Mouse (Mus musculus) lung, postnatal 4 days (tissue): ENCODE measurements around the gene Cyp3a25.
"Not testable (repeated sequence)": the region's sequence is repeated elsewhere in the genome, so short reads cannot be mapped to it uniquely, and the experiment has no call there.

ENCODE experiments used
- DNase-seq, 2 experiments: peaks; one replicate each; pipeline ENCODE4 v3.0.0; 2021

The Cyp3a25 gene

GRCm38 (mm10) chr5:146009509-146009908 is at the start of gene Cyp3a25:
TSS of gene Cyp3a25 (minus strand) at chr5:146009618.
- not testable (repeated sequence) for DNase-seq

- no peak for DNase-seq
Measured at GRCm38 (mm10) chr5:146021136-146021535, 11.7 kb upstream of the Cyp3a25 start.

GRCm38 (mm10) chr5:146018275-146018674 is 8.9 kb upstream of the Cyp3a25 start:
- no peak for DNase-seq

- no peak for DNase-seq
Measured at GRCm38 (mm10) chr5:146011251-146011650, 1.8 kb upstream of the Cyp3a25 start.

GRCm38 (mm10) chr5:145967080-145967479 is 42.3 kb downstream of the Cyp3a25 start:
- DNase-seq: no peak
